ENCODE assay signal across 14 mouse cellular contexts in the genomic region with DNA sequence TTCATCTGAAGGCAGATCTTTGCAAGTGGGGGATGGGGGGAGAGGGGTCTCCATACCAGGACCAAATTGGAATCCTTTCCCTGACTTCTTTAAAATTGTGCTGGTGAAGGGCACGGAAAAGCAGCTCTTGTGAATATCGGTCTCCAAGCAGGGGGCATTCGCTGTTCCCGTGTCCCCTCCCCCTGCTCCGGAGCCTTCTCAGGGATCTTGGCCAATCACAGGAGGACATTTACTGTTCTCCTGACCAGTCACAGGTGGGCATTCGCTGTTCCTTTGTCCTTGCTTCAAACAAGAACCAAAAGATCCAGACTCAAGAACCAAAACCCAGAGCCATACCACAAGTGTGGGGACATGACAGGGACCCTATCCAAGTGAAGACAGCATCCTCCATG. TPM values are rescaled to one million over a fixed set of nuclear protein-coding genes. Genes with fewer than 3 reads are reported as not detected.
A peak's percentile ranks its signal among the peaks of the same experiment; 100 is the strongest.
DNase-seq lines count a peak whose midpoint lies in the region; ATAC-seq and TF ChIP-seq lines count a peak whose summit lies in the region.
"Had no signal": no experiment of that assay in that cellular context is flagged by ENCODE, and none has a peak within 500 bp of the region (broad histone marks: within the 10 kb centered on the region; RNA-seq: fewer than 3 reads in every experiment).

No protein-coding gene starts in this region.

- peak; percentile 17 for DNase-seq in heart, postnatal 4 days
- no peak for DNase-seq in heart, adult 8-10 months (ENCODE audit: low spot score)
- DNase-seq in lung, postnatal 10 days: peak; percentile 31
- no peak for DNase-seq in lung, postnatal 0 days (ENCODE audit: low spot score)
- DNase-seq in cerebellum, adult 9-11 months: peak; percentile 90
- peak; percentile 58 to 72 for DNase-seq in right cerebral cortex, postnatal 10 days (ENCODE audit: low spot score in 2 of 2)
- no peak for DNase-seq in forebrain, embryonic 10.5 days (ENCODE audit: extremely low spot score, low spot score)

- no peak overlapping the region for H3K9ac ChIP-seq in lung, postnatal 0 days (replicated peaks; ENCODE audit: low read depth)

- H3K36me3 ChIP-seq in lung, postnatal 0 days (ENCODE audit: insufficient read depth, low read length): no peaks in the 10 kb centered on the region
- H3K36me3 ChIP-seq in forebrain, embryonic 10.5 days (replicated peaks): no peaks in the 10 kb centered on the region
- H3K36me3 ChIP-seq: midbrain, embryonic 10.5 days had no signal

- H3K9me3 ChIP-seq in lung, postnatal 0 days (ENCODE audit: low read length): no peaks in the 10 kb centered on the region
- H3K9me3 ChIP-seq in forebrain, embryonic 10.5 days: no peaks in the 10 kb centered on the region
- H3K9me3 ChIP-seq: midbrain, embryonic 10.5 days had no signal

- no peak for TF ChIP-seq EP300 in lung, postnatal 0 days (IDR thresholded peaks at IDR 0.05)

- H3K4me1 ChIP-seq in lung, postnatal 0 days (ENCODE audit: insufficient read depth, low read depth, low read length): no peaks in the 10 kb centered on the region
- H3K4me1 ChIP-seq in forebrain, embryonic 10.5 days: peaks cover 7% of the 10 kb centered on the region

- no peak overlapping the region for H3K4me3 ChIP-seq in lung, postnatal 0 days (ENCODE audit: low read depth, low read length)
- no peak overlapping the region for H3K4me3 ChIP-seq in forebrain, embryonic 10.5 days
- H3K4me3 ChIP-seq: midbrain, embryonic 10.5 days had no signal

- 33% methylated on average over 6 of the region's 6 CpGs for WGBS in lung, postnatal 0 days
- WGBS in forebrain, embryonic 10.5 days: 19% methylated on average over 6 of the region's 6 CpGs

- H3K4me2 ChIP-seq in lung, postnatal 0 days (replicated peaks; ENCODE audit: low read depth, low read length): no peak overlapping the region
- H3K4me2 ChIP-seq: liver, embryonic 11.5 days had no signal

- no peak for TF ChIP-seq CTCF in lung, postnatal 0 days (IDR thresholded peaks at IDR 0.05)

- H3K27me3 ChIP-seq in lung, postnatal 0 days (replicated peaks; ENCODE audit: insufficient read depth, low read length): no peaks in the 10 kb centered on the region
- peaks cover 17% of the 10 kb centered on the region for H3K27me3 ChIP-seq in forebrain, embryonic 10.5 days (ENCODE audit: poor library complexity, severe bottlenecking)

- ATAC-seq in lung, postnatal 0 days: no peak
- no peak for ATAC-seq in CD4-positive, CD25-positive, alpha-beta regulatory T cell, adult 4 months

- no peak overlapping the region for H3K27ac ChIP-seq in lung, postnatal 0 days (ENCODE audit: low read length)
- no peak overlapping the region for H3K27ac ChIP-seq in forebrain, embryonic 10.5 days
- H3K27ac ChIP-seq: midbrain, embryonic 10.5 days had no signal

RNA-seq across cellular contexts. Expression of a gene that starts 25.9 kb away (rescaled TPM):
- not detected for total RNA-seq in heart, postnatal 4 days (2021)
- not detected for total RNA-seq in heart, adult 8-10 months (2022)
- not detected in 2 replicates for polyA plus RNA-seq in lung, postnatal 0 days (2015; fragmentation: Nextera tagmentation; extraction: Ambion mirVana)
- 0.10 TPM in 1 of 2 replicates, not detected in the other for polyA plus RNA-seq in forebrain, embryonic 10.5 days (2016; fragmentation: Nextera tagmentation; extraction: Ambion mirVana)
- not detected for polyA plus RNA-seq in CD4-positive, CD25-positive, alpha-beta regulatory T cell, adult 4 months (2017; shearing (Covaris generic))
- total RNA-seq: granulocyte monocyte progenitor cell, adult 5-6 weeks; heart, postnatal 14 days; neutrophil, adult 5-6 weeks had no signal
- polyA plus RNA-seq: midbrain, embryonic 10.5 days; thymus, postnatal 0 days had no signal

Comparison
In these comparisons a context has a peak if more than half of its experiments do, and no peak if none do; other contexts are left out.
1. DNase-seq: peak in heart, postnatal 4 days (single experiment), lung, postnatal 10 days (single experiment), cerebellum, adult 9-11 months (single experiment) and right cerebral cortex, postnatal 10 days (2 of 2); none in heart, adult 8-10 months (single experiment), lung, postnatal 0 days (single experiment) and forebrain, embryonic 10.5 days (single experiment).